Mouse (Mus musculus) urinary bladder, postnatal 4 days (tissue): Measurements from ENCODE around the gene Morf4l1.

Source experiments
- DNase-seq, 2 experiments: peaks; one replicate each; pipeline ENCODE4 v3.0.0; 2021 to 2022; ENCODE audit warnings: low spot score in 2 of 2

Gene Morf4l1

GRCm38 (mm10) chr9:90114567-90115307 is at the start of gene Morf4l1:
Gene Morf4l1, minus strand, starts transcription at chr9:90114774.
- peak; percentile 97 to 98 for DNase-seq

GRCm38 (mm10) chr9:90163749-90164095 is 49.1 kb upstream of the Morf4l1 start:
- DNase-seq, result peak in 1 of 2 experiments; percentile 62

- DNase-seq, result no peak
Observed at GRCm38 (mm10) chr9:90162926-90163748, 48.6 kb upstream of the Morf4l1 start, which contains the start of gene Adamts7. Gene Adamts7, plus strand, starts transcription at chr9:90163069.

- DNase-seq, result peak in 1 of 2 experiments; percentile 73
Observed at GRCm38 (mm10) chr9:90162243-90162925, 47.8 kb upstream of the Morf4l1 start.

GRCm38 (mm10) chr9:90146869-90147268 is 32.3 kb upstream of the Morf4l1 start:
- DNase-seq, result no peak

- DNase-seq, result peak in 1 of 2 experiments; percentile 73
Observed at GRCm38 (mm10) chr9:90145788-90146187, 31.2 kb upstream of the Morf4l1 start.

- no peak for DNase-seq
Observed at GRCm38 (mm10) chr9:90136678-90136965, 22.0 kb upstream of the Morf4l1 start.

- no peak for DNase-seq
Observed at GRCm38 (mm10) chr9:90135963-90136677, 21.5 kb upstream of the Morf4l1 start.

GRCm38 (mm10) chr9:90135466-90135865 is 20.9 kb upstream of the Morf4l1 start:
- DNase-seq, result no peak

- no peak for DNase-seq
Observed at GRCm38 (mm10) chr9:90133562-90134355, 19.2 kb upstream of the Morf4l1 start.

GRCm38 (mm10) chr9:90128636-90129201 is 14.1 kb upstream of the Morf4l1 start:
- no peak for DNase-seq

GRCm38 (mm10) chr9:90127146-90127545 is 12.6 kb upstream of the Morf4l1 start:
- DNase-seq, result no peak

GRCm38 (mm10) chr9:90126260-90127010 is 11.9 kb upstream of the Morf4l1 start:
- DNase-seq, result peak; percentile 55 to 75

- DNase-seq, result no peak
Observed at GRCm38 (mm10) chr9:90125416-90126099, 11.0 kb upstream of the Morf4l1 start.

GRCm38 (mm10) chr9:90124873-90125245 is 10.3 kb upstream of the Morf4l1 start:
- no peak for DNase-seq

- no peak for DNase-seq
Observed at GRCm38 (mm10) chr9:90124156-90124872, 9.7 kb upstream of the Morf4l1 start.

- no peak for DNase-seq
Observed at GRCm38 (mm10) chr9:90122246-90122740, 7.7 kb upstream of the Morf4l1 start.

GRCm38 (mm10) chr9:90117234-90117633 is 2.7 kb upstream of the Morf4l1 start:
- DNase-seq, result no peak

- DNase-seq, result no peak
Observed at GRCm38 (mm10) chr9:90115308-90115700, 730 bp upstream of the Morf4l1 start.
